Mouse (Mus musculus) midbrain, embryonic 16.5 days (tissue): Measurements from ENCODE around the gene Elovl6. TPM values are rescaled to one million over a fixed set of nuclear protein-coding genes. Genes with fewer than 3 reads are reported as not detected.

Source experiments
- ATAC-seq: fragments of 200-750 bp; cut with Nextera tagmentation; 2 replicates; pipeline ENCODE4 v1.8.0; 2017; ENCODE audit warnings: moderate TSS enrichment
- H3K27ac ChIP-seq: fragments of 300-500 bp; sonication (generic); 2 replicates; pipeline ENCODE4 v1.5.1; 2014; ENCODE audit warnings: mild to moderate bottlenecking, low read length, mixed read lengths
- H3K27me3 ChIP-seq: fragments of 300-500 bp; sonication (generic); 2 replicates; pipeline ENCODE4 v1.6.1; 2014; ENCODE audit warnings: low read depth, low read length, mixed read lengths; ENCODE audit not compliant: control insufficient read depth, insufficient read depth
- H3K36me3 ChIP-seq: fragments of 300-500 bp; sonication (generic); 2 replicates; pipeline ENCODE4 v1.6.1; 2014; ENCODE audit warnings: mild to moderate bottlenecking, low read length, moderate library complexity, mixed read lengths; ENCODE audit not compliant: control insufficient read depth, insufficient read depth
- H3K4me1 ChIP-seq: fragments of 300-500 bp; sonication (generic); 2 replicates; pipeline ENCODE4 v1.6.1; 2014; ENCODE audit warnings: mild to moderate bottlenecking, low read length, mixed read lengths; ENCODE audit not compliant: control insufficient read depth, insufficient read depth
- H3K4me2 ChIP-seq: fragments of 300-500 bp; sonication (generic); 2 replicates; pipeline ENCODE4 v1.6.1; 2014; ENCODE audit warnings: mild to moderate bottlenecking, low read length, mixed read lengths
- H3K4me3 ChIP-seq: fragments of 300-500 bp; sonication (generic); 2 replicates; pipeline ENCODE4 v1.5.1; 2014; ENCODE audit warnings: low read depth, mild to moderate bottlenecking, low read length, moderate library complexity, mixed read lengths
- H3K9ac ChIP-seq: fragments of 300-500 bp; sonication (generic); 2 replicates; pipeline ENCODE4 v1.6.1; 2014; ENCODE audit warnings: low read depth, low read length, mixed read lengths
- H3K9me3 ChIP-seq: fragments of 300-500 bp; sonication (generic); replicated peaks from 2 replicates; pipeline ENCODE4 v1.6.1; 2014; ENCODE audit warnings: mild to moderate bottlenecking, low read length, mixed read lengths; ENCODE audit not compliant: control insufficient read depth, poor library complexity, severe bottlenecking
- WGBS: fragments of 180-500 bp; shearing (Covaris S2); extraction: QIAGEN DNeasy Blood & Tissue Kit; methylation state at CpG from one replicate; pipeline ENCODE4 v1.1.7; 2014; 5-methylcytosine and 5-hydroxymethylcytosine counted together
- polyA plus RNA-seq: library from polyadenylated mRNA; unstranded; fragments of >200 nt; fragmentation: Nextera tagmentation; extraction: Ambion mirVana; gene quantifications from 2 replicates; pipeline ENCODE4 v1.2.1, GENCODE M21; 2015

Gene Elovl6
- polyA plus RNA-seq, 1 experiment from 2014 or later: 46.7 TPM

DNA sequence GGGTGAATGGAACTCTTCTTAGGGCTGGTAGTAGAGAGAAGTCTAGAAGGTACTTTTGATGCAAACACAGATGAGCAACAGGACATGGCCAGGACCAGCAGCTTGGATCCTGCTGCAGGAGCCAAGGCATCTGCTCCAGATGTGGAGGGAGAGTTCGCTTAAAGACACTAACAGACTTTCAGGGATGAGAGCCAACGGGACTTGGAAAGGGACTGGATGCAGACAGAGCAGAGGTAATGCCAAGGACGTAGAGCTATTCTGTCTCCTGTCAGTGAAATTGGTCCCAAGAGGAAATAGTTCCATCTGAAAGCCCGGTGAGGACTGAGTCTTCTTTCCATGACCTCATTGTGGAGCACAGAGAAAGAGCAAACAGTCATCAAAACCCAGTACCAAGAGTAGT lies 95.1 kb downstream of the Elovl6 start:
- H3K4me3 ChIP-seq: no peak overlapping the region
- H3K36me3 ChIP-seq: peaks cover 3% of the 10 kb centered on the region; the same call in 1 of the 2 replicates
- no peak overlapping the region for H3K9ac ChIP-seq
- ATAC-seq: no peak
- H3K9me3 ChIP-seq: no peaks in the 10 kb centered on the region
- no peak overlapping the region for H3K4me2 ChIP-seq
- 0 out of 2 replicates have a peak, but pooled peaks cover 2% of the 10 kb centered on the region for H3K4me1 ChIP-seq
- 93% methylated on average over 4 of the region's 4 CpGs for WGBS
- H3K27me3 ChIP-seq: no peaks in the 10 kb centered on the region
- no peak overlapping the region for H3K27ac ChIP-seq

DNA sequence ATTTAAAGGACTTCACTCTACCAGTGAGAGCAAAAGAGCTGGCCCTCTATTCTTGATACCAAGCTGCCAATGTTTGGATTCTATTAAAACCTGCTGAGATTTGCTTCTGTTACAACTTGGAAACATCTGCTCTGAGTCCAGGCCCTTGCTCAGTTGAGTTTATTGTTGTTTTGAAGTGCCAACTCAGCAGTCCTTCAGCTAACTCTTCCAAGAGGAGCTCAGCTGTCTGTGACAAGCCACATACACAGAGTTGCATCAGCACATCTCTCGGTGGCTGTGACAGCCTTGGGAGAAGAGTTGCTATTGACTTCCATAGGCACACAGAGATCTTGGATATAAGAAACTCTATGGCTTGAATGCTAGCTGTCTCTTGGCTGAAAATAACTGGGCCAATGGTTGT lies 98.9 kb downstream of the Elovl6 start:
- 86% methylated on average over 1 of the region's 1 CpGs for WGBS
- Histone ChIP-seq H3K4me2 (no peak overlapping the region), H3K27me3 (no peaks in the 10 kb centered on the region), H3K9ac (no peak overlapping the region), H3K9me3 (no peaks in the 10 kb centered on the region), H3K4me1 (no peaks in the 10 kb centered on the region), H3K27ac (no peak overlapping the region), H3K4me3 (no peak overlapping the region), H3K36me3 (peaks cover 3% of the 10 kb centered on the region; the same call in 1 of the 2 replicates)
- no peak for ATAC-seq

DNA sequence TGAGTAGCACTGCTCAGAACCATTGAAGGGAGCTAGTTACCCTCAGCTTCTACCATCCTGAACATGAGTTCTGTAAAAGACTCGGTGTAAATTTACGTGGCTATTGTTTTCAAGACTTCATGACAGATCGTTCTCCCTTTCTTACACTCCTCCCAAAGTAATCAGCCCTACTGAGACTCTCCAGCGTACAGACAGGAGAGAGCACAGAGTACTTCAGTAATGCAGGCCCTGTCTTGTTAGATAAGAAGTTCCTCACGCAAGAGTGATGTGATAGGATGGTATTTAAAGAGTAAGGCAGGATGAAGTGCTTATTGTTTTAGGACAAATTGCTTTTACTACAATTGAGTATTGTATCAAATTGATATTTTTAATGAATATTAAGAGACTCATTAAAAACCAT lies 99.7 kb downstream of the Elovl6 start:
- H3K9ac ChIP-seq: no peak overlapping the region
- H3K4me3 ChIP-seq: no peak overlapping the region
- WGBS: 93% methylated on average over 5 of the region's 5 CpGs

DNA sequence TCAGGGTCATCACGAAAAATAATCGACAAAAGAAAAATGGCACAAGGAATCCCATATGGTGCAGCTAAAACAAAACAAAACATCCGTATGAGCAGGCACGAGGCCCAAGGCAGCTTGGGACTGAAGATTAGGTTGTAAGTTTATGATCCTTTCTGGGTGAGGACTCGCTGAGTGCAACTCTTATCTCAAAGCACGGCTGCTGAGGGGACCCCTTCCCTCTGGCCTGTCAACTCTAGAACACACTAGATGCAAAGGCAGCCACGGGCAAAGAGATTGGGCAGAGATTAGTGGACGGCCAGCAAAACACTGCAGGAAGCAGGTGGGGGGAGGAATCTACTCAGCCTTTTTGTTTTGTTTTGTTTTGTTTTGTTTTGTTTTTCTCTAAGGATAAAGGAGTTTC lies 101.4 kb downstream of the Elovl6 start:
- ATAC-seq: no peak
- WGBS: 73% methylated on average over 8 of the region's 8 CpGs

More for the DNA sequence above, 99.7 kb downstream of the Elovl6 start:
- no peaks in the 10 kb centered on the region for H3K9me3 ChIP-seq
- H3K36me3 ChIP-seq: peaks cover 5% of the 10 kb centered on the region; the same call in 1 of the 2 replicates
- H3K27ac ChIP-seq: no peak overlapping the region
- H3K4me2 ChIP-seq: no peak overlapping the region
- ATAC-seq: no peak
- no peaks in the 10 kb centered on the region for H3K4me1 ChIP-seq
- H3K27me3 ChIP-seq: no peaks in the 10 kb centered on the region

DNA sequence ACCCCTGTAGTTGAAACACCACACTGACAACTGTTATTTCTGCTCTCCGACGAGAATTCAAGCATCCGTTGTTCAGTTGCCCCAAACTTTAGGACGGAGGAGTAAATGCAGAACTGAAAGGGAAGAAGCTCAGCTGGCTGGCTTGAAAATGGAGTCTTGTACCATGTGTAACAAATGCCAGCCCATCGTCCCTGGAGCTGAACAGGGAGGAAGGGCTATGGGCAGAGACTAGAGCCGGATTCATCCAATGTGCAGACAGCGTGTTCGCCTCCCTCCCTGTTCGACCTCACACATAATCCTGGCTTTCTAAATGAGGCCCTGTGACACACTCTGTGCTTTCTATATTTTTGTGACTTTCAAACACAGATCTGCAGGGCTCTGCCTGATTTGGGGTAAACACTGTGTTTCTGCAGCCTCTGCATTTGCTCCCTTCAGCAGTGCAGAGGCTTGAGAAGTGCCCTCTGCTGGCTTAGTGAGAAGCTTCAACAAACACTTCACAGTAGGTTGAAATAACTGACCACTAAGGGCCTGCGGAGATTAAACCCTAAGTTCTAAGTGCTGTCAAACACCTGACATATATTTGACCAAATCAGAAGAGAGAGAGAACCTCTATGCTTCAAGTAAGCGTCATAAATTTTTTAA lies 102.2 kb downstream of the Elovl6 start:
- H3K4me2 ChIP-seq: no peak overlapping the region
- no peaks in the 10 kb centered on the region for H3K4me1 ChIP-seq
- peak; percentile 78; the same call in 1 of the 2 replicates for ATAC-seq
- no peak overlapping the region for H3K9ac ChIP-seq
- no peaks in the 10 kb centered on the region for H3K9me3 ChIP-seq
- peaks cover 5% of the 10 kb centered on the region; the same call in 1 of the 2 replicates for H3K36me3 ChIP-seq
- H3K4me3 ChIP-seq: no peak overlapping the region
- 82% methylated on average over 11 of the region's 11 CpGs for WGBS
- H3K27me3 ChIP-seq: no peaks in the 10 kb centered on the region
- no peak overlapping the region for H3K27ac ChIP-seq

More for the DNA sequence above, 101.4 kb downstream of the Elovl6 start:
- peaks cover 5% of the 10 kb centered on the region; the same call in 1 of the 2 replicates for H3K36me3 ChIP-seq
- no peaks in the 10 kb centered on the region for H3K4me1 ChIP-seq
- H3K9ac ChIP-seq: no peak overlapping the region
- no peak overlapping the region for H3K4me2 ChIP-seq
- H3K9me3 ChIP-seq: no peaks in the 10 kb centered on the region
- H3K27me3 ChIP-seq: no peaks in the 10 kb centered on the region
- no peak overlapping the region for H3K4me3 ChIP-seq
- no peak overlapping the region for H3K27ac ChIP-seq

DNA sequence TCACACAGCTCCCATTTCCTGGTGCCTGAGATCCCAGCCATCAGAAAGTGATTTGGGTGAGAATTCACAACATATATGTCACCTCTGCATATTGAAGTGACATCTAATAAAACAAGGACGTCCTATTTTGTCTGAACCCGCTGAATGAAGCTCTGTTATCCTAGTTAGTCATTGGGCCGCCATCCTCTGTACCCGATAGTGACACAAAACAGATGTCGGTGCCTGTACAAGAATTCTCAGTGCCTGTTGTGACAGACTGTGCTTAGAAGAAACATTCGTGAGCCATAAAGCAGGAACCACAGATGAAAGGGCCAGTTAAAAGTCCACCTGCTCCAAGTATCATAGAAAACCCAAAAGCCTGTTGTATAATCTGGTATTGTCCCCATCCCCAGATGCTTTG lies 105.3 kb downstream of the Elovl6 start:
- no peak overlapping the region for H3K9ac ChIP-seq

DNA sequence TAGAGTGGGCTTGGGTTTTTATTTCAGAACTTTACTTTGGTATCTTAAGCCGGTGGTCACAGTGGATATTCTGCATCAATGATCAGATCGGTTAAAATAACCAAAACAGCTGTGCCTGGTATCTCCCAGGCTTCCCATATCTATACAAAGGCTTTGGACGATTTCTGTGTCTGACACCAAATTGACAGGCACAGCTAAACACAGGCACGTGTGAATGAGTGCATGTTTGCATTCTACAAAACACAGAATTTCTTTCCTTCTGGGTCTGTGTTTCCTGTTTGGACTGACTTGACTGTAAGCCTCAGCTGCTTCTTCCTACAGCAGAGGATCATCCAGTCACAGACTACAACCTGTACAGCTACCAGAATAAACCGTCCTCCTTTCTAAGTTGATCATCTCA lies 107.5 kb downstream of the Elovl6 start:
- Histone ChIP-seq H3K9ac (no peak overlapping the region), H3K27ac (peak overlapping the region; percentile 28; the same call in 1 of the 2 replicates), H3K36me3 (0 out of 2 replicates have a peak, but pooled peaks cover 2% of the 10 kb centered on the region), H3K27me3 (no peaks in the 10 kb centered on the region), H3K4me2 (no peak overlapping the region), H3K4me3 (no peak overlapping the region), H3K4me1 (peaks cover 3% of the 10 kb centered on the region; the same call in 1 of the 2 replicates), H3K9me3 (no peaks in the 10 kb centered on the region)
- ATAC-seq: no peak
- 65% methylated on average over 5 of the region's 5 CpGs for WGBS

More for the DNA sequence above, 105.3 kb downstream of the Elovl6 start:
- Histone ChIP-seq H3K27me3 (no peaks in the 10 kb centered on the region), H3K27ac (no peak overlapping the region), H3K4me2 (no peak overlapping the region), H3K4me1 (peaks cover 3% of the 10 kb centered on the region; the same call in 1 of the 2 replicates), H3K9me3 (no peaks in the 10 kb centered on the region), H3K4me3 (no peak overlapping the region), H3K36me3 (0 out of 2 replicates have a peak, but pooled peaks cover 2% of the 10 kb centered on the region)
- WGBS: 92% methylated on average over 6 of the region's 6 CpGs
- ATAC-seq: no peak

DNA sequence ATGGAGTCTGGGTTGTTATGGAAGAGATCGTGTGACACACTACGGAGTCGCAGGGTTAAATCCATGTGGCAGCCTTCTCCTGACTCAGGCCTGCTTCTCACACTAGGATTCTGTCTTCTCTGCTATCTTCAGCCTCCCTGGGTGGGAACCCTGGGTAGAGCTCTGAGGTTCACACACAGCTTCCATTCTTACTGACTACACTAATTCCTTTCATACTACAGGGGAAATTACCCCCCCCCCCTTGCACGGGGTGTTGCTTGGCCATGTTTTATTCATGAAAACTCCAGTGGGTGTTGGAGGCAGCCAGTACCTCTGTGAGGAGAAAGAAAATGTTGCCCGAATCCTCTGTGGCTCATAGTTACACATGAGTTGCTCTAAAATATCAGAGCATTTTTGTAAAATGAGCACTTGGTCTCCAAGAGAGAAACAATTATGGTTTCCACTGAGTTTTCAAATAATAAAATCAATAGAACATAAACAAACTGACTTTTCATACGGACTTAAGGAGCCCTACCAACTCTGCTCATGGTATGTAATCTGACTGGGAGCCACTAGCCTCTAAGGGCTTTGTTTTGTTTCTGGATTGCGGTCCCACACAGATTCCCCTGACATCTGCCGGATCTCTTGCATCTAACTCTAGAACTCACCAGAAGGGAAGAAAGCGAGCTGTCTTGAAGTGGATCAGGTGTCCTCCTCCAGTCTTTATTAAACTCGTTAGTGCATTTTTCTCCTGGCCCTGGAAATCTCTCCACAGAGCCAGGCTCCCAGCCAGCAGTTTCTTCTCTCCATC lies 108.3 kb downstream of the Elovl6 start:
- peaks cover 3% of the 10 kb centered on the region; the same call in 1 of the 2 replicates for H3K4me1 ChIP-seq
- H3K9me3 ChIP-seq: no peaks in the 10 kb centered on the region
- no peak overlapping the region for H3K4me2 ChIP-seq
- H3K27ac ChIP-seq: peak overlapping the region; percentile 18; the same call in 1 of the 2 replicates
- H3K9ac ChIP-seq: no peak overlapping the region
- 0 out of 2 replicates have a peak, but pooled peaks cover 2% of the 10 kb centered on the region for H3K36me3 ChIP-seq
- H3K4me3 ChIP-seq: no peak overlapping the region
- H3K27me3 ChIP-seq: no peaks in the 10 kb centered on the region
- WGBS: 34% methylated on average over 10 of the region's 10 CpGs
- ATAC-seq: peak; percentile 83

DNA sequence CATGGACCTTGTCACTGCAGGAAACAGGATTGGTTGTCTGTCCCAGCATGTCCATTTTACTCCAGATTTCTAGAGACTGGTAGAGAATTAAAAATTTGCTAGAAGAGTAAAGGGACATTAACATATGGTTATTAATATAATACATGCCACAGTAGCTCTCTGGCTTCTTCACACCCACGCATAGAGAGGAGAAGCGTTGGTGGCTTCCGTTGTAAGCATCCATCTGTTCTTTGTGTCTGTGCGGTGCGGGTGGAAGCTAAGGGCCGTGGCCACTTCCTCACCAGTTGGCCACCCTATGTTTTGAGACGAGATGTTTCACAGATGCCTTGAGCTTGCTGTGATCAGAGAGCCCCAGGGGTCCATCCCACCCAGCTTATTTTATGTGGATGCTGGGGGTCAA lies 109.5 kb downstream of the Elovl6 start:
- H3K9ac ChIP-seq: no peak overlapping the region
- 91% methylated on average over 7 of the region's 7 CpGs for WGBS

More for the DNA sequence above, 109.5 kb downstream of the Elovl6 start:
- Histone ChIP-seq H3K27ac (no peak overlapping the region), H3K4me3 (no peak overlapping the region), H3K9me3 (no peaks in the 10 kb centered on the region), H3K4me2 (no peak overlapping the region), H3K27me3 (no peaks in the 10 kb centered on the region), H3K36me3 (no peaks in the 10 kb centered on the region), H3K4me1 (peaks cover 3% of the 10 kb centered on the region; the same call in 1 of the 2 replicates)
- no peak for ATAC-seq
